Mouse (Mus musculus) forelimb bud, embryonic 11.5 days (tissue): ENCODE results near the gene Gper1.
A peak's percentile ranks its signal among the peaks of the same experiment; 100 is the strongest.

Experiments used
- DNase-seq: peaks from one replicate; pipeline ENCODE4 v3.0.0-alpha.2; 2012; ENCODE audit warnings: low read depth, low spot score

Gper1 gene

GRCm38 (mm10) chr5:139442962-139443361 is 20.0 kb downstream of the Gper1 start:
- DNase-seq: no peak

- no peak for DNase-seq
Measured at GRCm38 (mm10) chr5:139445258-139445657, 22.3 kb downstream of the Gper1 start.

GRCm38 (mm10) chr5:139448025-139448424 is 25.1 kb downstream of the Gper1 start:
- no peak for DNase-seq

GRCm38 (mm10) chr5:139449161-139449791 is 26.3 kb downstream of the Gper1 start:
- DNase-seq: no peak

- no peak for DNase-seq
Measured at GRCm38 (mm10) chr5:139449926-139450325, 27.0 kb downstream of the Gper1 start.

GRCm38 (mm10) chr5:139453031-139453430 is 30.1 kb downstream of the Gper1 start:
- DNase-seq: no peak

- DNase-seq: no peak
Measured at GRCm38 (mm10) chr5:139455166-139455565, 32.2 kb downstream of the Gper1 start.

GRCm38 (mm10) chr5:139457241-139457640 is 34.3 kb downstream of the Gper1 start:
- no peak for DNase-seq

GRCm38 (mm10) chr5:139459938-139460337 is 37.0 kb downstream of the Gper1 start:
- no peak for DNase-seq

- peak; percentile 98 for DNase-seq
Measured at GRCm38 (mm10) chr5:139460384-139461067, 37.6 kb downstream of the Gper1 start, which contains the start of gene 3110082I17Rik. TSS of gene 3110082I17Rik (minus strand) at chr5:139460527.

GRCm38 (mm10) chr5:139464874-139465273 is 41.9 kb downstream of the Gper1 start:
- no peak for DNase-seq

- no peak for DNase-seq
Measured at GRCm38 (mm10) chr5:139466373-139466772, 43.4 kb downstream of the Gper1 start.

GRCm38 (mm10) chr5:139466801-139467200 is 43.9 kb downstream of the Gper1 start:
- no peak for DNase-seq

GRCm38 (mm10) chr5:139467998-139468397 is 45.0 kb downstream of the Gper1 start:
- no peak for DNase-seq

- DNase-seq: no peak
Measured at GRCm38 (mm10) chr5:139474741-139475140, 51.8 kb downstream of the Gper1 start.
